Mouse (Mus musculus) heart, postnatal 0 days (tissue): ENCODE data around the gene Tnrc6c. TPM values are rescaled to one million over a fixed set of nuclear protein-coding genes. Genes with fewer than 3 reads are reported as not detected.

ENCODE experiments used
- ATAC-seq: fragments of 200-750 bp; cut with Nextera tagmentation; 2 replicates; pipeline ENCODE4 v1.8.0; 2017; ENCODE audit warnings: low read depth, moderate number of reproducible peaks, moderate library complexity; ENCODE audit not compliant: insufficient read depth
- DNase-seq: peaks from one replicate; pipeline ENCODE4 v3.0.0-alpha.2; 2016; ENCODE audit warnings: low spot score
- H3K27ac ChIP-seq: fragments of 300-500 bp; sonication (generic); 2 replicates; pipeline ENCODE4 v1.5.1; 2014; ENCODE audit warnings: low read depth, mild to moderate bottlenecking
- H3K27me3 ChIP-seq: fragments of 300-500 bp; sonication (generic); 2 replicates; pipeline ENCODE4 v1.6.1; 2014; ENCODE audit warnings: low read length, mixed read lengths; ENCODE audit not compliant: control insufficient read depth, insufficient read depth
- H3K36me3 ChIP-seq: fragments of 300-500 bp; sonication (generic); replicated peaks from 2 replicates; pipeline ENCODE4 v1.6.1; 2014; ENCODE audit warnings: low read length, mixed read lengths; ENCODE audit not compliant: control insufficient read depth, insufficient read depth
- H3K4me1 ChIP-seq: fragments of 300-500 bp; sonication (generic); 2 replicates; pipeline ENCODE4 v1.6.1; 2014; ENCODE audit warnings: antibody characterized with exemption; ENCODE audit not compliant: control insufficient read depth, insufficient read depth
- H3K4me2 ChIP-seq: fragments of 300-500 bp; sonication (generic); 2 replicates; pipeline ENCODE4 v1.6.1; 2014; ENCODE audit warnings: low read depth, mild to moderate bottlenecking, low read length, moderate library complexity
- H3K4me3 ChIP-seq: fragments of 300-500 bp; sonication (generic); 2 replicates; pipeline ENCODE4 v1.5.1; 2014; ENCODE audit warnings: low read depth, low read length
- H3K9ac ChIP-seq: fragments of 300-500 bp; sonication (generic); replicated peaks from 2 replicates; pipeline ENCODE4 v1.6.1; 2014; ENCODE audit warnings: low read depth, low read length, mixed read lengths
- H3K9me3 ChIP-seq: fragments of 300-500 bp; sonication (generic); replicated peaks from 2 replicates; pipeline ENCODE4 v1.6.1; 2016; ENCODE audit warnings: low read length; ENCODE audit not compliant: control insufficient read depth
- CTCF ChIP-seq: IDR thresholded peaks from 2 replicates; pipeline ENCODE4 v1.5.1; 2016; ENCODE audit warnings: antibody characterized with exemption, control low read depth, low read depth
- EP300 ChIP-seq: IDR thresholded peaks from 2 replicates; pipeline ENCODE4 v1.6.1; 2016; ENCODE audit warnings: antibody characterized with exemption, low read depth
- WGBS: fragments of 180-500 bp; shearing (Covaris S2); extraction: QIAGEN DNeasy Blood & Tissue Kit; methylation state at CpG from one replicate; pipeline ENCODE4 v1.1.7; 2014; 5-methylcytosine and 5-hydroxymethylcytosine counted together
- polyA plus RNA-seq: library from polyadenylated mRNA; unstranded; fragments of >200 nt; fragmentation: Nextera tagmentation; extraction: Ambion mirVana; gene quantifications from 2 replicates; pipeline ENCODE4 v1.2.1, GENCODE M21; 2015
- total RNA-seq: library from RNA; depleted of rRNA; stranded (reverse); fragments of >200 nt; gene quantifications from 2 replicates; pipeline ENCODE4 v1.2.3, GENCODE M21; 2014; ENCODE audit warnings: low replicate concordance

Tnrc6c gene
- total and polyA plus RNA-seq, 2 experiments from 2014 or later, result 6.8 to 24.4 TPM

DNA sequence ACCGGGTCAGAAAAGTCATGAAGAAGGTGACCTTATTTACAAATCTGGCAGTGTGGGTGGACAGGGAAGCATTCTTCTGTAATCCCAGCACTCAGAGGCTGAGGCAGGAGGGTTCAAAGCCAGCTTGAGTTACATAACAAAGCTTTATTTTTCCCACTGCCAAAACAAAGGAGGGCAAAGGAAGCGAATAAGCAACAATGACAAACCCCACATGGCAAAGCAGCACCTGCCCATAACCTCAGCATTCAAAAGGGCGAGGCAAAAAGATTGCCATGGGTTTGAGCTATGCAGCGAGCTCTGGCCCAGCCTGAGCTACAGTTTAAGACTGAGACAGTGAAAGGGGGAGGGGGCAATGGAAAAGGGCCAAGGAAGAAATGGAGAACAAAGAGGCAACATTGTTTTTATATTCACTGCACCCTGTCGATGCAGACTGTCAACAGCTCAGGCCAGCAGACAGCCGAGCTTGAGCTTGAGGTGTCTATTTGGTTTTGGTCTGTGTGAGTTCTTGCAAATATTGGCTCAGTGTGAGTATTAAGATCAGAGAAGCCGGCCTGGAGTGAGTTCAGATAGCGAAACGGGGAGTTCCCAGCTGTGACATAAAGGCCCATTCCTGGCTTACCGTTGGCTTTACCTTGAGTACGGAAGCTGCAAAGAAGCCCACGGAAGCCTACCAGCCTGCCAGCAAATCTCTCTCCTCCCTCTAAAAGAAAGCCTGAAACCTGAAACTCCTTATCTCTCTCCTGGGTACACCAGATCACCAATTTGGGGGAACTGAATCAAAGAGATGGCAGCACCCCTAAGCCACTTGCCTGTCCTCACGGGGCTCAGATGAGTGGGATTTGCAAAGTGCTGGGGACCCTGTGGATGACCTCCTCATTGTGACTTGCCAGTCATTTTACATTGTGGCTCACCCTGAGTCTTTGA, 3.1 kb upstream of the Tnrc6c start:
- ATAC-seq, result no peak
- no peaks in the 10 kb centered on the region for H3K36me3 ChIP-seq
- peaks cover 9% of the 10 kb centered on the region; the same call in 1 of the 2 replicates for H3K4me1 ChIP-seq
- H3K9me3 ChIP-seq, result no peaks in the 10 kb centered on the region
- H3K4me2 ChIP-seq, result no peak overlapping the region
- DNase-seq, result no peak
- no peak overlapping the region for H3K4me3 ChIP-seq
- no peaks in the 10 kb centered on the region; the same call in 1 of the 2 replicates for H3K27me3 ChIP-seq
- no peak overlapping the region for H3K9ac ChIP-seq
- 59% methylated on average over 13 of the region's 13 CpGs for WGBS
- H3K27ac ChIP-seq, result no peak overlapping the region
- no peak for TF ChIP-seq CTCF
- TF ChIP-seq EP300, result no peak

DNA sequence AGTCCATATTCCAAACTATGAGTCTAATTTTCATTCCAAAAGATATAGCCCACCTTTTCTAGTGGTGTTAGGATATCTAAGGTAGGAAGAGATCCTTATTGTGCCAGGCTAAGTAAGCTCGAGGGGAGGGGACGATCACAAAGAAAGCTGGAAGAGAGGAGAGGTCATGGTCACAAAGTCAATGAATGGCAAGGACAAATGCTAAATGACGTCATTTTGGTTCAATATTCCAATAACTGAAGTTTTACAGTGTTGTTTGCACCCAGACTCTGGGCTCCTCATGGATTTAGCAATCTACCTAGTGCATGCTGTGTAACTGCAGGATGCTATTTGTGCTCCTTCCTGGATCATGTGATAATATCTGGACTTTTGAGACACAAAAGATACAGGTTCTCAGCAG, 1.2 kb upstream of the Tnrc6c start:
- Histone ChIP-seq H3K9ac (no peak overlapping the region), H3K27me3 (no peaks in the 10 kb centered on the region; the same call in 1 of the 2 replicates), H3K4me1 (peaks cover 18% of the 10 kb centered on the region; the same call in 1 of the 2 replicates), H3K36me3 (no peaks in the 10 kb centered on the region), H3K4me3 (no peak overlapping the region; the same call in 1 of the 2 replicates), H3K27ac (no peak overlapping the region), H3K4me2 (no peak overlapping the region), H3K9me3 (no peaks in the 10 kb centered on the region)
- TF ChIP-seq CTCF, result no peak
- no peak for TF ChIP-seq EP300
- DNase-seq (no peak), ATAC-seq (no peak)
- 68% methylated on average over 3 of the region's 3 CpGs for WGBS

DNA sequence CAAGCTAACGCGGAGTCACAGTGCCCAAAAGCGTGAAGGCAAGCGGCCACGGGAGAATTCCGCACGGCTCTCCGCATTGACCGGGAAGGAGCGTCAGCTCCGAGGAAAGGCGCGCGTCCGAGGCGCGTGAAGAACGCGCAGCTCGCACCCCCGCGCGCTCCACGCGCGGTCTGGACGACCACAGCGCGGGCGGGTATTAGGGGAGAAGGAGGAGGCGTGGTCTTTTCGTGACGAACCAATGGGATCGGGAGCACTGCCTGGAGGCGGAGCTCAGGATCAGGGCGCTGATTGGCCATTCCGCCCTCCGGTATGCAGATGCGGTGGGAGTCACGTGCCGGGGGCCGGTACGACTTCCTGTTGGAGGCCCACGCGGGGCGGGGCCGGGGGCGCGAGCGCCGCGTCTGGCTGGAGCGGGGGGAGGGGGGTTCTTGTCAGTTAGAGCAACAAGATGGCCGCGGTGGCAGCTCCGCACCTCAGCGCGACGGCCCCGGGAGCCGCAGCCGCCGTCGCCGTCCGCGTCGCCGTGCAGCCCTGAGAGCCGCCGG, 363 bp downstream of the Tnrc6c start:
- H3K4me1 ChIP-seq, result peaks cover 25% of the 10 kb centered on the region
- ATAC-seq (peak; percentile 96), DNase-seq (peak; percentile 100)
- H3K9ac ChIP-seq, result peak overlapping the region; percentile 97
- under 1% methylated on average over 47 of the region's 71 CpGs for WGBS
- H3K9me3 ChIP-seq, result no peaks in the 10 kb centered on the region
- no peaks in the 10 kb centered on the region; the same call in 1 of the 2 replicates for H3K27me3 ChIP-seq
- H3K36me3 ChIP-seq, result no peaks in the 10 kb centered on the region
- H3K4me2 ChIP-seq, result peak overlapping the region; percentile 94
- no peak for TF ChIP-seq CTCF
- peak; percentile 64 for TF ChIP-seq EP300
- H3K27ac ChIP-seq, result peak overlapping the region; percentile 97
- peak overlapping the region; percentile 93 for H3K4me3 ChIP-seq

DNA sequence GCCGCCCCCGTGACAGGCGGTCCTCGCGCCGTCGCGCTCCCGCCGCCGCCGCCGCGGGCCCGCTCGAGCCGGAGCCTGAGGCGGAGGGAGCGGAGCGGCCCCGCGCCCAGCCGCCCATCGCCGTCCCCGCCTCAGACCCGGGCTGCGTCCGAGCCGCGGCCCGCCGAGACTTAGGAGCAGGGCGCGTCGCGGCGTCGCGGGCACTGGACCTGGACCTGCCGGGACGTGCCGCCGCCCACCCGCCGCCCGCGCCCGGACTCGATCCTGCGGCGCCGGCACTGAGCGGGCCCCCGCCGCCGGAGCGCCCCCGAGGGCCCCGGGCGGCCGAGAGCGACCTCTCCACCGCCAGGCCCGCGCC, 824 bp downstream of the Tnrc6c start:
- Histone ChIP-seq H3K27me3 (no peaks in the 10 kb centered on the region; the same call in 1 of the 2 replicates), H3K4me2 (peak overlapping the region; percentile 94), H3K4me3 (peak overlapping the region; percentile 93), H3K36me3 (no peaks in the 10 kb centered on the region), H3K9me3 (no peaks in the 10 kb centered on the region), H3K4me1 (peaks cover 26% of the 10 kb centered on the region), H3K9ac (peak overlapping the region; percentile 97), H3K27ac (peak overlapping the region; percentile 97)
- WGBS, result 1% methylated on average over 38 of the region's 66 CpGs
- TF ChIP-seq CTCF, result no peak
- no peak for TF ChIP-seq EP300
- peak; percentile 27 for ATAC-seq
- no peak for DNase-seq

DNA sequence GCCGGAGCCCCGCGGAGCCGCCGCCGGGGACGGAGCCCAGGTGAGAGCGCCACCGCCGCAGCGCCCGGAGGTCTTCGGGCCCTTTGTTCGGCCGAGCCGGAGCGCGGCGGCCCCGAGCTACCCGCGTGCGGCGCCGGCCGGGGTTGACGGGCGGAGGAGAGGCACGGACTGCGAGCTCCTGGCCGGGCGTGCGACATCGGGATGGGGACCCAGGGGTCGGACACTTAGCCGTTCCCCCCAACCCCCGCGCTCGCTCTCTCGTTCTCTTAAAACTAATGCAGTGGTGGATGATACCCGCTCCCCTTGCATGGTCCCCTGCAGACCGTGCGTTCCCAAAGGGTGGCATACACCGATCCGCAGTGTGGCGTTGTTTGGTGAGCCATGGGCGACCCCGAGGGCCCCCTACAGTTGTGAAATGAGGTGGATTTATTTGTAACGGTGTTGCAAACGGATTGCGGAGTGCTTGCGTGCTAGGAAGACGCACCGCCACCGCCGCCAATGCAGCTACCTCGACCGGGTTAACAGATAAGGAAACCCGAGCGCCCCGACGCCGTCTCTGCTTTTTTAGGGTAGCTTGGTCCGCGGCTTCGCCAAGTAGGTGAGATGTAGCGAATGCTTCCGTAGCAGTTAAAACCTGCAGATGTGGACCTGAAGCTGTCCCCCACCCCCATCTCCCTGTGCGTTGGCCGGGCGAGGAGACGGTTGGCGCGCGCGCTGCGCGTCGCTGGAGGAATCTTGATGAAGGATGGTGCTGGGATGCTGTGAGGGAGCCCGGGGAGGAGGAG, 1.4 kb downstream of the Tnrc6c start:
- Histone ChIP-seq H3K27ac (peak overlapping the region; percentile 97), H3K4me1 (peaks cover 26% of the 10 kb centered on the region), H3K36me3 (no peaks in the 10 kb centered on the region), H3K4me2 (peak overlapping the region; percentile 94), H3K9ac (peak overlapping the region; percentile 97), H3K9me3 (no peaks in the 10 kb centered on the region), H3K4me3 (peak overlapping the region; percentile 93), H3K27me3 (no peaks in the 10 kb centered on the region; the same call in 1 of the 2 replicates)
- TF ChIP-seq EP300, result no peak
- no peak for TF ChIP-seq CTCF
- ATAC-seq, result no peak
- under 1% methylated on average over 63 of the region's 80 CpGs for WGBS
- DNase-seq, result peak; percentile 45
